Comparison of ENCODE assay signal across 12 mouse cellular contexts in the genomic region with DNA sequence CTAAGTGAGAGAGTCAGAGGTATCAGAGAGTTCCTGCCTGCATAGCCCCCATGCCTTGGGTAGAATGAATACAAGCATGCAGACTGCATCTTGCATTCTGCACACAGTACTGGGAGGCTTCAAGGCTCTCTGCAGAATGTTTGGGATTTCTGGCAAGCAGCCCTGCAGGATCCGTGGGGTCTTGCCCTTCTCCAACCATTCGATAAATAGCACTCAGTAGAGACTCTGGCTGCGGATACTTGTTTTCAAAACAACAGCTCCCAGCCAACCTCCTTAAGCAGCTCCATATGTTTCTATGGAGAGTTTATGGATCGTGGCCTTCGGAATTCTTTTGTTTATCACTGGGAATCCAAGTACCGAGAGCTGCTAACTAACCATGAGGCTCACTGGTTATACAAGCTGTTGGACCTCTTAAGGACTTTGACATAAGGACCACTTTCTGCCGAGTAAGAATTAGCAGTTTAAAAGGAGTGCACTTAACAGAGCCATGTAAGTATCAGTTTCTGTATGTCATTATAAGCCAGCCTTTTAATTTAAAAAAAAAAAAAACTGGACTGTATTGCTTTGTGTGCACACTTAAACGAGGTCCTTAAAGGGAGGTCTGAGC.
DNase-seq lines count a peak whose midpoint lies in the region; ATAC-seq and TF ChIP-seq lines count a peak whose summit lies in the region.
"Had no signal": no experiment of that assay in that cellular context is flagged by ENCODE, and none has a peak within 500 bp of the region (broad histone marks: within the 10 kb centered on the region; RNA-seq: fewer than 3 reads in every experiment).

No protein-coding gene starts in this region.

- 47% methylated on average over 8 of the region's 8 CpGs for WGBS in hindbrain, embryonic 15.5 days
- 22% methylated on average over 8 of the region's 8 CpGs for WGBS in lung, postnatal 0 days

- no peak overlapping the region for H3K9ac ChIP-seq in hindbrain, embryonic 15.5 days
- no peak overlapping the region for H3K9ac ChIP-seq in lung, postnatal 0 days (replicated peaks; ENCODE audit: low read depth)
- H3K9ac ChIP-seq: heart, embryonic 13.5 days; neural tube, embryonic 12.5 days had no signal

- no peak overlapping the region for H3K4me3 ChIP-seq in hindbrain, embryonic 15.5 days
- H3K4me3 ChIP-seq in lung, postnatal 0 days (ENCODE audit: low read depth, low read length), result no peak overlapping the region
- H3K4me3 ChIP-seq: heart, embryonic 13.5 days; neural tube, embryonic 12.5 days had no signal

- DNase-seq in heart, postnatal 10 days, result peak; percentile 31 to 40
- no peak for DNase-seq in heart, adult 9 months (ENCODE audit: low spot score in 2 of 2)
- DNase-seq in embryo, embryonic 10 days (ENCODE audit: low spot score), result peak; percentile 28
- peak; percentile 37 for DNase-seq in lung, postnatal 0 days (ENCODE audit: low spot score)
- DNase-seq in adrenal gland, adult (ENCODE audit: inconsistent age in 2 of 2, low spot score in 1 of 2), result no peak
- no peak for DNase-seq in thymus, postnatal 14 days
- no peak for DNase-seq in adrenal gland, postnatal 36 days
- DNase-seq: cerebellum, adult 9-11 months; thymus, postnatal 4 days had no signal

- intact Hi-C loops in heart, postnatal 10 days (cut with DNase I), result no loop called here

- no peaks in the 10 kb centered on the region for H3K27me3 ChIP-seq in hindbrain, embryonic 15.5 days
- 0 out of 2 replicates have a peak, but pooled peaks cover 6% of the 10 kb centered on the region for H3K27me3 ChIP-seq in lung, postnatal 0 days (replicated peaks; ENCODE audit: insufficient read depth, low read length)
- H3K27me3 ChIP-seq: heart, embryonic 13.5 days; neural tube, embryonic 12.5 days had no signal

- no peak for TF ChIP-seq EP300 in lung, postnatal 0 days (IDR thresholded peaks at IDR 0.05)

- no peaks in the 10 kb centered on the region for H3K9me3 ChIP-seq in hindbrain, embryonic 15.5 days
- H3K9me3 ChIP-seq in lung, postnatal 0 days (ENCODE audit: low read length), result no peaks in the 10 kb centered on the region
- H3K9me3 ChIP-seq: heart, embryonic 13.5 days; neural tube, embryonic 12.5 days had no signal

- H3K27ac ChIP-seq in hindbrain, embryonic 15.5 days (replicated peaks), result no peak overlapping the region
- H3K27ac ChIP-seq in lung, postnatal 0 days (ENCODE audit: low read length), result no peak overlapping the region
- H3K27ac ChIP-seq: heart, embryonic 13.5 days; neural tube, embryonic 12.5 days had no signal

- H3K36me3 ChIP-seq in hindbrain, embryonic 15.5 days, result no peaks in the 10 kb centered on the region
- no peaks in the 10 kb centered on the region for H3K36me3 ChIP-seq in lung, postnatal 0 days (ENCODE audit: insufficient read depth, low read length)
- H3K36me3 ChIP-seq: heart, embryonic 13.5 days; neural tube, embryonic 12.5 days had no signal

- no peak overlapping the region for H3K4me2 ChIP-seq in hindbrain, embryonic 15.5 days
- H3K4me2 ChIP-seq in lung, postnatal 0 days (replicated peaks; ENCODE audit: low read depth, low read length), result no peak overlapping the region
- H3K4me2 ChIP-seq: heart, embryonic 13.5 days; neural tube, embryonic 12.5 days had no signal

- peaks cover 9% of the 10 kb centered on the region for H3K4me1 ChIP-seq in hindbrain, embryonic 15.5 days (replicated peaks)
- no peaks in the 10 kb centered on the region; the same call in 1 of the 2 replicates for H3K4me1 ChIP-seq in lung, postnatal 0 days (ENCODE audit: insufficient read depth, low read depth, low read length)

- TF ChIP-seq CTCF in lung, postnatal 0 days (IDR thresholded peaks at IDR 0.05), result no peak

- peak; percentile 54; the same call in 1 of the 2 replicates for ATAC-seq in hindbrain, embryonic 15.5 days (ENCODE audit: low FRiP score, low read depth)
- peak; percentile 17; the same call in 1 of the 2 replicates for ATAC-seq in lung, postnatal 0 days

Comparison
In these comparisons a context has a peak if more than half of its experiments do, and no peak if none do; other contexts are left out.
1. DNase-seq: peak in heart, postnatal 10 days (2 of 2), embryo, embryonic 10 days (single experiment) and lung, postnatal 0 days (single experiment); none in heart, adult 9 months (0 of 2), adrenal gland, adult (0 of 2), thymus, postnatal 14 days (single experiment) and adrenal gland, postnatal 36 days (0 of 2).